Mouse (Mus musculus): ENCODE results near the gene Trim44.
A peak's percentile ranks its signal among the peaks of the same experiment; 100 is the strongest.

Gene Trim44

GRCm38 (mm10) chr2:102406324-102407304 lies 1.0 kb downstream of the Trim44 start:
- no peak for DNase-seq (ENCODE audit: low read depth, low spot score)

GRCm38 (mm10) chr2:102403982-102404381 lies 3.6 kb downstream of the Trim44 start:
- DNase-seq (ENCODE audit: low read depth, low spot score), result no peak

GRCm38 (mm10) chr2:102403306-102403705 lies 4.3 kb downstream of the Trim44 start:
- no peak for DNase-seq (ENCODE audit: low read depth, low spot score)

GRCm38 (mm10) chr2:102401352-102401692 lies 6.3 kb downstream of the Trim44 start:
- no peak for DNase-seq (ENCODE audit: low read depth, low spot score)

GRCm38 (mm10) chr2:102400605-102401351 lies 6.8 kb downstream of the Trim44 start:
- DNase-seq (ENCODE audit: low read depth, low spot score), result peak; percentile 92

- DNase-seq (ENCODE audit: low read depth, low spot score), result no peak
Measured at GRCm38 (mm10) chr2:102399864-102400604, 7.6 kb downstream of the Trim44 start.

GRCm38 (mm10) chr2:102396493-102396892 lies 11.1 kb downstream of the Trim44 start:
- no peak for DNase-seq (ENCODE audit: low read depth, low spot score)

- no peak for DNase-seq (ENCODE audit: low read depth, low spot score)
Measured at GRCm38 (mm10) chr2:102393457-102393856, 14.2 kb downstream of the Trim44 start.

- no peak for DNase-seq (ENCODE audit: low read depth, low spot score)
Measured at GRCm38 (mm10) chr2:102385328-102385902, 22.2 kb downstream of the Trim44 start.

- no peak for DNase-seq (ENCODE audit: low read depth, low spot score)
Measured at GRCm38 (mm10) chr2:102384496-102384895, 23.1 kb downstream of the Trim44 start.

- DNase-seq (ENCODE audit: low read depth, low spot score), result no peak
Measured at GRCm38 (mm10) chr2:102384057-102384456, 23.6 kb downstream of the Trim44 start.

- no peak for DNase-seq (ENCODE audit: low read depth, low spot score)
Measured at GRCm38 (mm10) chr2:102383069-102383834, 24.4 kb downstream of the Trim44 start.

GRCm38 (mm10) chr2:102382519-102382918 lies 25.1 kb downstream of the Trim44 start:
- DNase-seq (ENCODE audit: low read depth, low spot score), result no peak

GRCm38 (mm10) chr2:102380581-102380980 lies 27.0 kb downstream of the Trim44 start:
- DNase-seq (ENCODE audit: low read depth, low spot score), result no peak

- DNase-seq (ENCODE audit: low read depth, low spot score), result no peak
Measured at GRCm38 (mm10) chr2:102378928-102379327, 28.7 kb downstream of the Trim44 start.

- no peak for DNase-seq (ENCODE audit: low read depth, low spot score)
Measured at GRCm38 (mm10) chr2:102378381-102378780, 29.2 kb downstream of the Trim44 start.

GRCm38 (mm10) chr2:102377370-102377769 lies 30.3 kb downstream of the Trim44 start:
- no peak for DNase-seq (ENCODE audit: low read depth, low spot score)

GRCm38 (mm10) chr2:102373406-102374105 lies 34.1 kb downstream of the Trim44 start:
- DNase-seq (ENCODE audit: low read depth, low spot score), result no peak

- no peak for DNase-seq (ENCODE audit: low read depth, low spot score)
Measured at GRCm38 (mm10) chr2:102372690-102373089, 34.9 kb downstream of the Trim44 start.

GRCm38 (mm10) chr2:102371332-102371731 lies 36.3 kb downstream of the Trim44 start:
- DNase-seq (ENCODE audit: low read depth, low spot score), result no peak
